8 mouse cellular contexts compared by ENCODE assay signal in genomic region chr4:56865003-56865511, GRCm38 (mm10). TPM values are rescaled to one million over a fixed set of nuclear protein-coding genes. Genes with fewer than 3 reads are reported as not detected.
DNase-seq lines count a peak whose midpoint lies in the region; ATAC-seq and TF ChIP-seq lines count a peak whose summit lies in the region.

Gene Ctnnal1, minus strand, starts transcription at chr4:56865188.

- peak; percentile 97 for ATAC-seq in granulocyte monocyte progenitor cell, adult 5-6 weeks (replicated peaks; ENCODE audit: poor library complexity, severe bottlenecking)
- peak; percentile 96 for ATAC-seq in intestine, postnatal 0 days

- peak; percentile 96 for DNase-seq in adrenal gland, postnatal 14 days
- peak; percentile 94 for DNase-seq in embryonic facial prominence, embryonic 10.5 days (ENCODE audit: low spot score)
- DNase-seq in left cerebral cortex, postnatal 36 days (ENCODE audit: low spot score in 2 of 2) = peak; percentile 84 to 87
- peak; percentile 87 for DNase-seq in midbrain, embryonic 10.5 days (ENCODE audit: low spot score)
- DNase-seq in right cerebral cortex, postnatal 4 days = peak; percentile 73
- DNase-seq in yolk sac, embryonic 10.5 days (ENCODE audit: low spot score) = peak; percentile 96

- H3K9ac ChIP-seq in intestine, postnatal 0 days (ENCODE audit: low read depth, low read length) = peak within 1 kb of the TSS; percentile 80

- H3K4me3 ChIP-seq in embryonic facial prominence, embryonic 10.5 days = peak within 1 kb of the TSS; percentile 91
- peak within 1 kb of the TSS; percentile 76 for H3K4me3 ChIP-seq in intestine, postnatal 0 days (ENCODE audit: low read depth, low read length)
- peak within 1 kb of the TSS; percentile 94 for H3K4me3 ChIP-seq in midbrain, embryonic 10.5 days

- H3K4me1 ChIP-seq in embryonic facial prominence, embryonic 10.5 days = peaks cover 24% of the 10 kb centered on the region
- peaks cover 10% of the 10 kb centered on the region; the same call in 1 of the 2 replicates for H3K4me1 ChIP-seq in intestine, postnatal 0 days (replicated peaks; ENCODE audit: control insufficient read depth, insufficient read depth, low read length)
- H3K4me1 ChIP-seq in midbrain, embryonic 10.5 days = peaks cover 27% of the 10 kb centered on the region

- H3K9me3 ChIP-seq in embryonic facial prominence, embryonic 10.5 days = no peaks in the 10 kb centered on the region
- no peaks in the 10 kb centered on the region for H3K9me3 ChIP-seq in intestine, postnatal 0 days (ENCODE audit: control insufficient read depth)
- no peaks in the 10 kb centered on the region for H3K9me3 ChIP-seq in midbrain, embryonic 10.5 days (replicated peaks)

- intact Hi-C loops in left cerebral cortex, postnatal 36 days (cut with DNase I) = no loop called here

- H3K27me3 ChIP-seq in embryonic facial prominence, embryonic 10.5 days (replicated peaks; ENCODE audit: low read depth, poor library complexity, severe bottlenecking) = no peaks in the 10 kb centered on the region
- no peaks in the 10 kb centered on the region for H3K27me3 ChIP-seq in intestine, postnatal 0 days (replicated peaks; ENCODE audit: control insufficient read depth, insufficient read depth, low read length)
- no peaks in the 10 kb centered on the region for H3K27me3 ChIP-seq in midbrain, embryonic 10.5 days (ENCODE audit: low read depth, poor library complexity, severe bottlenecking)

- H3K36me3 ChIP-seq in embryonic facial prominence, embryonic 10.5 days (replicated peaks) = no peaks in the 10 kb centered on the region; the same call in 1 of the 2 replicates
- no peaks in the 10 kb centered on the region for H3K36me3 ChIP-seq in intestine, postnatal 0 days (ENCODE audit: control insufficient read depth, insufficient read depth)
- H3K36me3 ChIP-seq in midbrain, embryonic 10.5 days = no peaks in the 10 kb centered on the region

- TF ChIP-seq CTCF in intestine, postnatal 0 days (IDR thresholded peaks at IDR 0.05; ENCODE audit: low read depth) = no peak

- peak within 1 kb of the TSS; percentile 92 for H3K27ac ChIP-seq in embryonic facial prominence, embryonic 10.5 days (replicated peaks)
- H3K27ac ChIP-seq in intestine, postnatal 0 days (ENCODE audit: low read depth, low read length) = peak within 1 kb of the TSS; percentile 85
- H3K27ac ChIP-seq in midbrain, embryonic 10.5 days (replicated peaks) = peak within 1 kb of the TSS; percentile 91

- peak within 1 kb of the TSS; percentile 99 for H3K4me2 ChIP-seq in intestine, postnatal 0 days (replicated peaks; ENCODE audit: low read depth)

- WGBS in embryonic facial prominence, embryonic 10.5 days = under 1% methylated on average over 45 of the region's 45 CpGs
- 2% methylated on average over 36 of the region's 45 CpGs for WGBS in intestine, postnatal 0 days
- under 1% methylated on average over 45 of the region's 45 CpGs for WGBS in midbrain, embryonic 10.5 days

RNA-seq across cellular contexts. Expression of gene Ctnnal1, which starts in this region (rescaled TPM):
- 18.1 and 19.6 TPM in 2 replicates for total RNA-seq in adrenal gland, postnatal 14 days (2021)
- 37.1 and 39.4 TPM in 2 replicates for polyA plus RNA-seq in embryonic facial prominence, embryonic 10.5 days (2016; fragmentation: Nextera tagmentation; extraction: Ambion mirVana)
- 5.9 and 6.1 TPM in 2 replicates for total RNA-seq in granulocyte monocyte progenitor cell, adult 5-6 weeks (2014; fragmentation: Nextera tagmentation)
- 2.0 TPM in 2 replicates for total RNA-seq in granulocyte monocyte progenitor cell, adult 5-6 weeks (2017)
- polyA plus RNA-seq in intestine, postnatal 0 days (2015; fragmentation: Nextera tagmentation; extraction: Ambion mirVana) = 9.7 and 10.1 TPM in 2 replicates
- total RNA-seq in left cerebral cortex, postnatal 36 days (2021) = 10 to 100 TPM; 14.4 to 23.7 TPM
- polyA plus RNA-seq in midbrain, embryonic 10.5 days (2016; fragmentation: Nextera tagmentation; extraction: Ambion mirVana) = 28.6 and 29.6 TPM in 2 replicates

Comparison
In these comparisons a context has a peak if more than half of its experiments do, and no peak if none do; other contexts are left out.
1. Peak in every context shown above with its lines: DNase-seq, ATAC-seq, H3K4me3 ChIP-seq and H3K27ac ChIP-seq.